Mouse (Mus musculus) skeletal muscle tissue, adult 2 months (tissue): ENCODE results near the gene Mical3.
A peak's percentile ranks its signal among the peaks of the same experiment; 100 is the strongest.

Experiments used
- DNase-seq: peaks from one replicate; pipeline ENCODE4 v3.0.0-alpha.2; 2012; ENCODE audit warnings: low read depth, low spot score

Gene Mical3

GRCm38 (mm10) chr6:121130773-121131172 is at the start of gene Mical3:
TSS of gene Mical3 (minus strand) at chr6:121130999.
- DNase-seq: no peak

GRCm38 (mm10) chr6:121179846-121180245 is 49.0 kb upstream of the Mical3 start:
- DNase-seq: no peak

GRCm38 (mm10) chr6:121178700-121179358 is 48.0 kb upstream of the Mical3 start:
- peak; percentile 47 for DNase-seq

- no peak for DNase-seq
These were observed 46.4 kb upstream of the Mical3 start for GRCm38 (mm10) chr6:121177118-121177708.

- no peak for DNase-seq
These were observed 45.9 kb upstream of the Mical3 start for GRCm38 (mm10) chr6:121176731-121177098.

GRCm38 (mm10) chr6:121176011-121176730 is 45.4 kb upstream of the Mical3 start:
- DNase-seq: no peak

- DNase-seq: no peak
These were observed 44.0 kb upstream of the Mical3 start for GRCm38 (mm10) chr6:121174761-121175160.

- DNase-seq: peak; percentile 70
These were observed 42.7 kb upstream of the Mical3 start for GRCm38 (mm10) chr6:121173471-121173870.

GRCm38 (mm10) chr6:121171102-121171501 is 40.3 kb upstream of the Mical3 start:
- DNase-seq: peak; percentile 85

- no peak for DNase-seq
These were observed 36.7 kb upstream of the Mical3 start for GRCm38 (mm10) chr6:121167381-121167975.

GRCm38 (mm10) chr6:121166098-121166552 is 35.3 kb upstream of the Mical3 start:
- no peak for DNase-seq

- no peak for DNase-seq
These were observed 31.8 kb upstream of the Mical3 start for GRCm38 (mm10) chr6:121162616-121163015.

- no peak for DNase-seq
These were observed 29.3 kb upstream of the Mical3 start for GRCm38 (mm10) chr6:121160126-121160525.

GRCm38 (mm10) chr6:121159616-121160015 is 28.8 kb upstream of the Mical3 start:
- no peak for DNase-seq

- peak; percentile 46 for DNase-seq
These were observed 25.2 kb upstream of the Mical3 start for GRCm38 (mm10) chr6:121156030-121156429.

GRCm38 (mm10) chr6:121154451-121155300 is 23.9 kb upstream of the Mical3 start:
- DNase-seq: no peak

- no peak for DNase-seq
These were observed 22.4 kb upstream of the Mical3 start for GRCm38 (mm10) chr6:121153177-121153576.

- DNase-seq: peak; percentile 73
These were observed 20.9 kb upstream of the Mical3 start for GRCm38 (mm10) chr6:121151732-121152131.

- DNase-seq: no peak
These were observed 19.3 kb upstream of the Mical3 start for GRCm38 (mm10) chr6:121150126-121150525.

- DNase-seq: no peak
These were observed 18.6 kb upstream of the Mical3 start for GRCm38 (mm10) chr6:121149420-121149819.

GRCm38 (mm10) chr6:121148360-121148759 is 17.6 kb upstream of the Mical3 start:
- DNase-seq: no peak
